Mouse (Mus musculus) liver, postnatal 0 days (tissue): ENCODE results near the gene Lat2.

ENCODE experiments used
- CTCF ChIP-seq: sonication (generic); IDR thresholded peaks from 2 replicates; pipeline ENCODE4 v1.5.1; 2016; ENCODE audit warnings: antibody characterized with exemption, low read depth
- EP300 ChIP-seq: IDR thresholded peaks from 2 replicates; pipeline ENCODE4 v1.6.1; 2016; ENCODE audit warnings: antibody characterized with exemption, low read depth, mild to moderate bottlenecking

DNA sequence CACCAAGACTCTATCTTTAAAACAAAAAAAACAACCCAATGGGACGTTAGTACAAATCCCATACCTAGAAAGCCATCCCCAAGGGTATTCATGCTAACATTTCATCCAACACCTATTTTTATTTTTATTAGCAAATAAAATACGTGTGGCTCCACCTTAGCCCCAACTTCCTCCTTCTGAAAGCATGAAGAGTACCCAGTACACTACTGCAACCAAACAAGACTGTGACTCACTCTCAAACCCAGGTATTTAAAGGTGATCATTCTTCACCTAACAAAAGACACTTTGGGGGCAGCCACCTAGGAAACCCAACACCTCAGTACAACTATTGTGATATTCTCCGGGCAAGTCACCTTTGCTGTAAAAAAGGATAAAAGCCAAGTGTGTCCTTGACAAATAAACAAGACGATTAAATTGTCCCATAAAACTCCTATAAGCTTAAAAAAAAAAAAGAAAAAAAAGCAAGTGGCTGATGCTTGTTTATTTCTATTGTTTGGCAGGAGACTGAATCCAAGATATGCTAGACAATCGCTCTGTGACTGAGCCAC is 23.1 kb upstream of the Lat2 start:
- TF ChIP-seq CTCF (no peak), EP300 (no peak)
